In the genomic region with DNA sequence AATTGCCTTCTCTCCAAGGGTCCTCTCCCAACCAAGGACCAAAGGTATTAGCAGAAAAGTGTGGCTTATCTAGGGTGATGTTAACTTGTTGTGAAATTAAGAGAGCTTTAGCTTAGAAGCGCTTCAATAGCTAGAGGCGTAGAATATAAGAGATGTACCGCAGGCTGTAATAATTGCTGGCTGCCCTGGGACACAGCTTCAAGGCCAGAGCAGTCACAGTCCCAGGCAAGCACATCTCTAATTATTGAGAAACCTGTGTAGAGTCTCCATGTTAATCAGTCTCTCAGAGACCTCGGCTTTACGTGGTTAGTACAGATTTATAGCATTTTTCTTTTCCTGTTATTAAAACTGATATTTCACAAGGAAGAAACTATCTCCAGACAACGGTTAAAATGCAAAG, we compare ENCODE assay signal across 32 mouse cellular contexts. TPM values are rescaled to one million over a fixed set of nuclear protein-coding genes. Genes with fewer than 3 reads are reported as not detected.
"Had no signal": no experiment of that assay in that cellular context is flagged by ENCODE, and none has a peak within 500 bp of the region (broad histone marks: within the 10 kb centered on the region; RNA-seq: fewer than 3 reads in every experiment).

No protein-coding gene starts in this region.

- H3K27me3 ChIP-seq: heart, embryonic 13.5 days; heart, embryonic 15.5 days; hindbrain, embryonic 13.5 days; hindbrain, embryonic 15.5 days; kidney, embryonic 15.5 days; limb, embryonic 13.5 days; limb, embryonic 15.5 days had no signal

- DNase-seq: gastrocnemius, postnatal 14 days; gastrocnemius, postnatal 36 days; heart, adult 11 months; heart, adult 2 months; heart, postnatal 14 days; heart, postnatal 36 days; kidney, adult 11 months; kidney, adult 2 months; kidney, adult 9 months; kidney, postnatal 14 days; kidney, postnatal 36 days; layer of hippocampus, adult 9-11 months; left cerebral cortex, postnatal 4 days had no signal

- H3K4me1 ChIP-seq: heart, embryonic 13.5 days; heart, embryonic 15.5 days; hindbrain, embryonic 13.5 days; hindbrain, embryonic 15.5 days; kidney, embryonic 15.5 days; limb, embryonic 13.5 days; limb, embryonic 15.5 days had no signal

- H3K36me3 ChIP-seq: heart, embryonic 13.5 days; heart, embryonic 15.5 days; hindbrain, embryonic 13.5 days; hindbrain, embryonic 15.5 days; kidney, embryonic 15.5 days; limb, embryonic 13.5 days; limb, embryonic 15.5 days had no signal

- H3K9ac ChIP-seq: heart, embryonic 13.5 days; heart, embryonic 15.5 days; hindbrain, embryonic 13.5 days; hindbrain, embryonic 15.5 days; kidney, embryonic 15.5 days; limb, embryonic 13.5 days; limb, embryonic 15.5 days had no signal

- ATAC-seq: hindbrain, postnatal 0 days; intestine, embryonic 16.5 days had no signal

- H3K27ac ChIP-seq: heart, adult 2 months; heart, embryonic 13.5 days; heart, embryonic 15.5 days; hindbrain, embryonic 13.5 days; hindbrain, embryonic 15.5 days; hindbrain, postnatal 0 days; kidney, embryonic 15.5 days; kidney, postnatal 0 days; left cerebral cortex, adult 2 months; limb, embryonic 13.5 days; limb, embryonic 15.5 days had no signal

- H3K9me3 ChIP-seq: heart, embryonic 13.5 days; heart, embryonic 15.5 days; hindbrain, embryonic 15.5 days; kidney, embryonic 15.5 days; limb, embryonic 15.5 days had no signal

- H3K4me3 ChIP-seq: heart, adult 2 months; heart, embryonic 13.5 days; heart, embryonic 15.5 days; hindbrain, embryonic 13.5 days; hindbrain, embryonic 15.5 days; kidney, embryonic 15.5 days; left cerebral cortex, adult 2 months; limb, embryonic 13.5 days; limb, embryonic 15.5 days had no signal

- H3K4me2 ChIP-seq: heart, embryonic 11.5 days; heart, embryonic 13.5 days; heart, embryonic 15.5 days; hindbrain, embryonic 13.5 days; hindbrain, embryonic 15.5 days; kidney, embryonic 15.5 days; limb, embryonic 13.5 days; limb, embryonic 15.5 days had no signal

RNA-seq across cellular contexts. Expression of a gene that starts 29.7 kb away (rescaled TPM):
- total RNA-seq: gastrocnemius, adult 18-20 months; gastrocnemius, adult 8-10 months; gastrocnemius, postnatal 14 days; gastrocnemius, postnatal 36 days; heart, adult 2 months; heart, postnatal 14 days; heart, postnatal 36 days; hematopoietic stem cell, adult 5-6 weeks; liver, adult 2 months had no signal
- polyA plus RNA-seq: heart, embryonic 11.5 days; heart, embryonic 13.5 days; intestine, embryonic 14.5 days; intestine, embryonic 16.5 days; kidney, adult 2 months; kidney, embryonic 15.5 days; large intestine, adult 2 months; limb, embryonic 11.5 days; liver, adult 2 months had no signal
